Mouse (Mus musculus) forebrain, embryonic 12.5 days (tissue): ENCODE data around the gene Lbhd1. TPM values are rescaled to one million over a fixed set of nuclear protein-coding genes. Genes with fewer than 3 reads are reported as not detected.
"Not testable (repeated sequence)": the region's sequence is repeated elsewhere in the genome, so short reads cannot be mapped to it uniquely, and the experiment has no call there.

Experiments
- ATAC-seq: fragments of 200-750 bp; cut with Nextera tagmentation; 2 replicates; pipeline ENCODE4 v1.8.0; 2017; ENCODE audit warnings: moderate TSS enrichment; ENCODE audit not compliant: low FRiP score
- H3K27ac ChIP-seq: fragments of 300-500 bp; sonication (generic); 2 replicates; pipeline ENCODE4 v1.5.1; 2016; ENCODE audit warnings: mild to moderate bottlenecking
- H3K27me3 ChIP-seq: fragments of 300-500 bp; sonication (generic); 2 replicates; pipeline ENCODE4 v1.6.1; 2016; ENCODE audit warnings: mild to moderate bottlenecking
- H3K36me3 ChIP-seq: fragments of 300-500 bp; sonication (generic); replicated peaks from 2 replicates; pipeline ENCODE4 v1.6.1; 2016; ENCODE audit warnings: mild to moderate bottlenecking
- H3K4me1 ChIP-seq: fragments of 300-500 bp; sonication (generic); 2 replicates; pipeline ENCODE4 v1.6.1; 2016
- H3K4me2 ChIP-seq: fragments of 300-500 bp; sonication (generic); 2 replicates; pipeline ENCODE4 v1.6.1; 2016; ENCODE audit warnings: mild to moderate bottlenecking, moderate library complexity
- H3K4me3 ChIP-seq: fragments of 300-500 bp; sonication (generic); replicated peaks from 2 replicates; pipeline ENCODE4 v1.5.1; 2016; ENCODE audit warnings: mild to moderate bottlenecking
- H3K9ac ChIP-seq: fragments of 300-500 bp; sonication (generic); 2 replicates; pipeline ENCODE4 v1.6.1; 2016; ENCODE audit warnings: mild to moderate bottlenecking
- H3K9me3 ChIP-seq: fragments of 300-500 bp; sonication (generic); 2 replicates; pipeline ENCODE4 v1.6.1; 2016
- WGBS: fragments of 180-500 bp; shearing (Covaris S2); methylation state at CpG from one replicate; pipeline ENCODE4 v1.1.7; 2016; 5-methylcytosine and 5-hydroxymethylcytosine counted together
- polyA plus RNA-seq: library from polyadenylated mRNA; unstranded; fragments of >200 nt; fragmentation: Nextera tagmentation; extraction: Ambion mirVana; gene quantifications from 2 replicates; pipeline ENCODE4 v1.2.1, GENCODE M21; 2016

The Lbhd1 gene
- 104 and 119 TPM in 2 replicates for polyA plus RNA-seq

GRCm38 (mm10) chr19:8883616-8884015, at the start of gene Lbhd1, which contains the start of gene Gm49403:
TSS of gene Lbhd1 (plus strand) at chr19:8883732.
TSS of gene Gm49403 (plus strand) at chr19:8883930.
- 73% methylated on average over 3 of the region's 3 CpGs for WGBS

GRCm38 (mm10) chr19:8836327-8836726, 47.2 kb upstream of the Lbhd1 start:
- Histone ChIP-seq H3K27ac (peak overlapping the region; percentile 97), H3K36me3 (peaks cover 44% of the 10 kb centered on the region), H3K4me1 (peaks cover 36% of the 10 kb centered on the region)
- not testable (repeated sequence) for H3K9ac ChIP-seq, H3K4me2 ChIP-seq, H3K4me3 ChIP-seq, ATAC-seq, H3K27me3 ChIP-seq, H3K9me3 ChIP-seq
- 98% methylated on average over 10 of the region's 10 CpGs for WGBS

More at GRCm38 (mm10) chr19:8883616-8884015, at the start of gene Lbhd1, which contains the start of gene Gm49403:
- Histone ChIP-seq H3K9me3 (no peaks in the 10 kb centered on the region), H3K9ac (no peak within 1 kb of the TSS), H3K27ac (no peak within 1 kb of the TSS), H3K4me3 (no peak within 1 kb of the TSS), H3K4me2 (no peak within 1 kb of the TSS), H3K27me3 (no peaks in the 10 kb centered on the region), H3K36me3 (no peaks in the 10 kb centered on the region), H3K4me1 (peaks cover 21% of the 10 kb centered on the region)
- ATAC-seq = no peak

- Histone ChIP-seq H3K36me3 (peaks cover 34% of the 10 kb centered on the region), H3K9ac (peak within 1 kb of the TSS; percentile 70), H3K9me3 (no peaks in the 10 kb centered on the region), H3K27me3 (no peaks in the 10 kb centered on the region), H3K4me2 (peak within 1 kb of the TSS; percentile 84), H3K27ac (peak within 1 kb of the TSS; percentile 97), H3K4me3 (peak within 1 kb of the TSS; percentile 47), H3K4me1 (peaks cover 36% of the 10 kb centered on the region)
- under 1% methylated on average over 38 of the region's 38 CpGs for WGBS
- ATAC-seq = peak; percentile 74
Measured at GRCm38 (mm10) chr19:8837251-8837791, 46.2 kb upstream of the Lbhd1 start, which contains the start of gene Bscl2. TSS of gene Bscl2 (plus strand) at chr19:8837467.

GRCm38 (mm10) chr19:8838041-8838730, 45.3 kb upstream of the Lbhd1 start:
- H3K9me3 ChIP-seq = no peaks in the 10 kb centered on the region
- peak overlapping the region; percentile 97 for H3K27ac ChIP-seq
- no peaks in the 10 kb centered on the region for H3K27me3 ChIP-seq
- peaks cover 33% of the 10 kb centered on the region for H3K36me3 ChIP-seq
- H3K9ac ChIP-seq = peak overlapping the region; percentile 70
- WGBS = 15% methylated on average over 15 of the region's 15 CpGs
- peaks cover 36% of the 10 kb centered on the region for H3K4me1 ChIP-seq
- H3K4me3 ChIP-seq = peak overlapping the region; percentile 47
- peak overlapping the region; percentile 84 for H3K4me2 ChIP-seq
- ATAC-seq = peak; percentile 10; the same call in 1 of the 2 replicates

GRCm38 (mm10) chr19:8839103-8839907, 44.2 kb upstream of the Lbhd1 start, which contains the start of gene Gng3:
TSS of gene Gng3 (minus strand) at chr19:8839194.
- 33% methylated on average over 11 of the region's 11 CpGs for WGBS
- H3K36me3 ChIP-seq = peaks cover 22% of the 10 kb centered on the region
- ATAC-seq = peak; percentile 82
- H3K4me1 ChIP-seq = peaks cover 36% of the 10 kb centered on the region
- peak within 1 kb of the TSS; percentile 47 for H3K4me3 ChIP-seq
- H3K4me2 ChIP-seq = peak within 1 kb of the TSS; percentile 84
- H3K9me3 ChIP-seq = no peaks in the 10 kb centered on the region
- peak within 1 kb of the TSS; percentile 70 for H3K9ac ChIP-seq
- H3K27me3 ChIP-seq = no peaks in the 10 kb centered on the region
- peak within 1 kb of the TSS; percentile 97 for H3K27ac ChIP-seq

GRCm38 (mm10) chr19:8839908-8840791, 43.4 kb upstream of the Lbhd1 start:
- Histone ChIP-seq H3K36me3 (peaks cover 16% of the 10 kb centered on the region), H3K27ac (peak overlapping the region; percentile 75), H3K4me3 (peak overlapping the region; percentile 47), H3K9me3 (no peaks in the 10 kb centered on the region), H3K4me1 (peaks cover 36% of the 10 kb centered on the region), H3K27me3 (no peaks in the 10 kb centered on the region), H3K4me2 (peak overlapping the region; percentile 84), H3K9ac (peak overlapping the region; percentile 70)
- peak; percentile 55 for ATAC-seq
- WGBS = 20% methylated on average over 29 of the region's 29 CpGs

- Histone ChIP-seq H3K9me3 (no peaks in the 10 kb centered on the region), H3K9ac (no peak overlapping the region; the same call in 1 of the 2 replicates), H3K27ac (no peak overlapping the region), H3K27me3 (no peaks in the 10 kb centered on the region), H3K4me3 (peak overlapping the region; percentile 47; the same call in 1 of the 2 replicates), H3K36me3 (peaks cover 18% of the 10 kb centered on the region), H3K4me1 (peaks cover 36% of the 10 kb centered on the region), H3K4me2 (peak overlapping the region; percentile 84)
- ATAC-seq = no peak
- WGBS = 93% methylated on average over 7 of the region's 7 CpGs
Measured at GRCm38 (mm10) chr19:8841012-8841411, 42.5 kb upstream of the Lbhd1 start.

- Histone ChIP-seq H3K9me3 (no peaks in the 10 kb centered on the region), H3K4me2 (no peak overlapping the region), H3K4me1 (peaks cover 32% of the 10 kb centered on the region), H3K27me3 (no peaks in the 10 kb centered on the region), H3K36me3 (peaks cover 34% of the 10 kb centered on the region), H3K9ac (no peak overlapping the region), H3K27ac (no peak overlapping the region), H3K4me3 (no peak overlapping the region)
- no peak for ATAC-seq
- WGBS = 89% methylated on average over 6 of the region's 6 CpGs
Measured at GRCm38 (mm10) chr19:8842961-8843360, 40.6 kb upstream of the Lbhd1 start.

GRCm38 (mm10) chr19:8844371-8845129, 39.0 kb upstream of the Lbhd1 start:
- H3K36me3 ChIP-seq = peaks cover 44% of the 10 kb centered on the region
- peaks cover 18% of the 10 kb centered on the region for H3K4me1 ChIP-seq
- H3K4me3 ChIP-seq = no peak overlapping the region
- ATAC-seq = no peak
- H3K9ac ChIP-seq = no peak overlapping the region
- H3K9me3 ChIP-seq = no peaks in the 10 kb centered on the region
- 62% methylated on average over 5 of the region's 5 CpGs for WGBS
- H3K4me2 ChIP-seq = no peak overlapping the region
- H3K27ac ChIP-seq = no peak overlapping the region
- H3K27me3 ChIP-seq = no peaks in the 10 kb centered on the region

GRCm38 (mm10) chr19:8848356-8848755, 35.2 kb upstream of the Lbhd1 start:
- 74% methylated on average over 5 of the region's 5 CpGs for WGBS
- Histone ChIP-seq H3K4me2 (no peak overlapping the region), H3K36me3 (peaks cover 35% of the 10 kb centered on the region), H3K9ac (no peak overlapping the region), H3K4me3 (no peak overlapping the region), H3K27ac (no peak overlapping the region), H3K9me3 (no peaks in the 10 kb centered on the region), H3K4me1 (no peaks in the 10 kb centered on the region), H3K27me3 (peaks cover 4% of the 10 kb centered on the region; the same call in 1 of the 2 replicates)
- no peak for ATAC-seq
